Mouse (Mus musculus) large intestine, adult 2 months (tissue): ENCODE measurements around the gene Sidt1. TPM values are rescaled to one million over a fixed set of nuclear protein-coding genes. Genes with fewer than 3 reads are reported as not detected.

Experiments
- DNase-seq: peaks from one replicate; pipeline ENCODE4 v3.0.0-alpha.2; 2012; ENCODE audit warnings: low read depth, low spot score
- WGBS: fragments of 180-500 bp; shearing (Covaris S2); methylation state at CpG from one replicate; pipeline ENCODE4 v1.1.7; 2018; 5-methylcytosine and 5-hydroxymethylcytosine counted together
- polyA plus RNA-seq: library from polyadenylated mRNA; depleted of rRNA; stranded (reverse); fragments of >200 nt; gene quantifications from 2 replicates; pipeline ENCODE4 v1.2.3, GENCODE M21; 2012; rRNA removed

Gene Sidt1
- 9.9 TPM in 2 replicates for polyA plus RNA-seq

GRCm38 (mm10) chr16:44332861-44333284 is at the start of gene Sidt1:
Gene Sidt1 (minus strand): TSS chr16:44333196.
- no peak for DNase-seq
- 3% methylated on average over 15 of the region's 15 CpGs for WGBS

- DNase-seq: no peak
- WGBS: 79% methylated on average over 5 of the region's 5 CpGs
Measured at GRCm38 (mm10) chr16:44381578-44381977, 48.6 kb upstream of the Sidt1 start.

GRCm38 (mm10) chr16:44380006-44380405 is 47.0 kb upstream of the Sidt1 start:
- WGBS: 73% methylated on average over 4 of the region's 4 CpGs

GRCm38 (mm10) chr16:44375459-44375858 is 42.5 kb upstream of the Sidt1 start:
- no peak for DNase-seq
- WGBS: 95% methylated on average over 4 of the region's 4 CpGs

More at GRCm38 (mm10) chr16:44380006-44380405, 47.0 kb upstream of the Sidt1 start:
- no peak for DNase-seq

GRCm38 (mm10) chr16:44365522-44365921 is 32.5 kb upstream of the Sidt1 start:
- no peak for DNase-seq
- WGBS: 86% methylated on average over 7 of the region's 7 CpGs

- WGBS: 74% methylated on average over 10 of the region's 10 CpGs
- DNase-seq: no peak
Measured at GRCm38 (mm10) chr16:44361921-44362890, 29.2 kb upstream of the Sidt1 start.

- WGBS: 69% methylated on average over 4 of the region's 4 CpGs
- DNase-seq: peak; percentile 57
Measured at GRCm38 (mm10) chr16:44357571-44358268, 24.7 kb upstream of the Sidt1 start.

- no peak for DNase-seq
- 71% methylated on average over 7 of the region's 7 CpGs for WGBS
Measured at GRCm38 (mm10) chr16:44356291-44356690, 23.3 kb upstream of the Sidt1 start.

- no peak for DNase-seq
- WGBS: 68% methylated on average over 4 of the region's 4 CpGs
Measured at GRCm38 (mm10) chr16:44349801-44350397, 16.9 kb upstream of the Sidt1 start.

GRCm38 (mm10) chr16:44347071-44347901 is 14.3 kb upstream of the Sidt1 start, which contains the start of gene Spice1:
Gene Spice1 (plus strand): TSS chr16:44347121.
- no peak for DNase-seq

GRCm38 (mm10) chr16:44337541-44337940 is 4.5 kb upstream of the Sidt1 start:
- DNase-seq: no peak

More at GRCm38 (mm10) chr16:44347071-44347901, 14.3 kb upstream of the Sidt1 start, which contains the start of gene Spice1:
- WGBS: under 1% methylated on average over 67 of the region's 67 CpGs

- 3% methylated on average over 60 of the region's 60 CpGs for WGBS
- no peak for DNase-seq
Measured at GRCm38 (mm10) chr16:44331995-44332860, 768 bp downstream of the Sidt1 start.

GRCm38 (mm10) chr16:44331671-44331994 is 1.4 kb downstream of the Sidt1 start:
- no peak for DNase-seq
- WGBS: 19% methylated on average over 6 of the region's 6 CpGs

- 67% methylated on average over 9 of the region's 9 CpGs for WGBS
- no peak for DNase-seq
Measured at GRCm38 (mm10) chr16:44331154-44331553, 1.8 kb downstream of the Sidt1 start.

- no peak for DNase-seq
- 90% methylated on average over 9 of the region's 9 CpGs for WGBS
Measured at GRCm38 (mm10) chr16:44330657-44331056, 2.3 kb downstream of the Sidt1 start.

GRCm38 (mm10) chr16:44328644-44329043 is 4.4 kb downstream of the Sidt1 start:
- DNase-seq: no peak
- WGBS: 28% methylated on average over 4 of the region's 4 CpGs

GRCm38 (mm10) chr16:44320232-44320631 is 12.8 kb downstream of the Sidt1 start:
- DNase-seq: no peak
- 86% methylated on average over 3 of the region's 3 CpGs for WGBS

- DNase-seq: no peak
- WGBS: 71% methylated on average over 4 of the region's 4 CpGs
Measured at GRCm38 (mm10) chr16:44316350-44316749, 16.6 kb downstream of the Sidt1 start.
